Comparison of ENCODE assay signal across 8 mouse cellular contexts in the genomic region with DNA sequence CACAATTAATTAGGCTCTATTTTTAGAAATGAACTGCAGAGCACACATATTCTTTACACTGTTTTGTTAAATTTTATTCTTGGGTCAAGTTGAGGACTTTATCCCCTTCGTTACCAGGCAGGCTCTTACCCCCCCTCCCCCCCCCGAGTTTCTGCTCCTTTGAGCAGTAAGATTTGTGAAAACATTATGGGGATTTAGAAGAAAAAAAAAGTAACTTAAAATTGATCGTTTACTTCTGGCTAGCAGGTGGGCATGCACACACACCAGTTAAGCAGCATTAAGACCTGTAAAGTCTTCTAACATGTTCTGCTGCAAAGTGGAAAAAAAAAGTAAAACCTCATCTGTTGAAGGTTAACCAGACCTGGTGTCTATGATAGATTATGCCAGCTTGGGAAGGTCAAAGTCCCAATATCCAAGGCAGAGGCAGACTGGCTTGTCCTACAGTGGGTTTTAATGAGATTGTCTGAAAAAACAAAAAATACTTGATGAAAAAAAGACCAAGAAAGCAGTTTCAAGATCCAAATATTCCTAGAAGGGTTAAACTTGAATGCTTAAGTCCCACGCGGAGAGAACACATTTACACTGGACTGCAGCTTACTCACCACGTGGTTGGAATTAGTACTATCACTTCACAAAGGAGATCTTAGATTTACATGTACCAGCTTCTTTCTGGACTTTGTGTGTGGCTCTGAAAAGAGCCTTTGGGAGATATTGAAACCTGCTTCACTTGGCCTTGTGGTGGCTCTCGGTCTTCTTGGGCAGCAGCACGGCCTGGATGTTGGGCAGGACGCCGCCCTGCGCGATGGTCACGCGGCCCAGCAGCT. TPM values are rescaled to one million over a fixed set of nuclear protein-coding genes. Genes with fewer than 3 reads are reported as not detected.
DNase-seq lines count a peak whose midpoint lies in the region; ATAC-seq and TF ChIP-seq lines count a peak whose summit lies in the region.

No protein-coding gene starts in this region.

- H3K4me3 ChIP-seq in left cerebral cortex, adult 2 months, result peak overlapping the region; percentile 34
- peak overlapping the region; percentile 43 for H3K4me3 ChIP-seq in midbrain, embryonic 13.5 days (replicated peaks)

- peaks cover 19% of the 10 kb centered on the region for H3K4me1 ChIP-seq in midbrain, embryonic 13.5 days (replicated peaks)

- under 1% methylated on average over 14 of the region's 14 CpGs for WGBS in midbrain, embryonic 13.5 days

- no peaks in the 10 kb centered on the region for H3K36me3 ChIP-seq in midbrain, embryonic 13.5 days

- H3K4me2 ChIP-seq in midbrain, embryonic 13.5 days (replicated peaks), result peak overlapping the region; percentile 70

- intact Hi-C loops in left cerebral cortex, adult 2 months (cut with DNase I), result loop anchor here (10.0 kb wide), 1 partner anchor 210 kb away; no protein-coding TSS in a partner anchor

- DNase-seq in left cerebral cortex, adult 2 months (ENCODE audit: extremely low spot score in 1 of 2, low spot score in 2 of 2), result no peak
- DNase-seq in left cerebral cortex, adult 8-10 months (ENCODE audit: low spot score in 2 of 2), result no peak
- peak; percentile 76 for DNase-seq in embryo, embryonic 10.5 days (ENCODE audit: low spot score)
- peak; percentile 30 for DNase-seq in kidney, adult 18-20 months
- DNase-seq in urinary bladder, postnatal 36 days (ENCODE audit: low spot score in 2 of 2), result no peak
- no peak for DNase-seq in cerebellum, adult 9-10 months

- no peak for ATAC-seq in midbrain, embryonic 13.5 days
- ATAC-seq in monocyte, adult 5-6 weeks (replicated peaks; ENCODE audit: insufficient number of reproducible peaks, low FRiP score, low TSS enrichment, poor library complexity, severe bottlenecking), result no peak

- no peak overlapping the region for H3K27ac ChIP-seq in left cerebral cortex, adult 2 months
- no peak overlapping the region for H3K27ac ChIP-seq in midbrain, embryonic 13.5 days

- H3K27me3 ChIP-seq in midbrain, embryonic 13.5 days, result no peaks in the 10 kb centered on the region

- H3K9ac ChIP-seq in midbrain, embryonic 13.5 days (replicated peaks), result peak overlapping the region; percentile 54

- H3K9me3 ChIP-seq in midbrain, embryonic 13.5 days, result no peaks in the 10 kb centered on the region

- TF ChIP-seq CTCF in left cerebral cortex, adult 2 months (IDR thresholded peaks at IDR 0.05), result no peak

RNA-seq across cellular contexts. Expression of a gene that starts 0.7 kb away (rescaled TPM):
- total RNA-seq in left cerebral cortex, adult 2 months (2021), result 10 to 100 TPM; 18.8 to 25.6 TPM
- total RNA-seq in left cerebral cortex, adult 8-10 months (2022), result 10 to 100 TPM in 3 of 4 experiments, not detected in 1; 15.3 to 27.1 (median 22.8) TPM
- polyA plus RNA-seq in midbrain, embryonic 13.5 days (2015; fragmentation: Nextera tagmentation; extraction: Ambion mirVana), result 6.2 TPM in 1 of 2 replicates, not detected in the other
- 11.3 to 37.5 TPM in 2 of 3 replicates, not detected in the other for total RNA-seq in monocyte, adult 5-6 weeks (2017)

RNA-seq across cellular contexts. Expression of a gene that starts 1.0 kb away (rescaled TPM):
- 10 to 100 TPM; 12.2 to 13.5 TPM for total RNA-seq in left cerebral cortex, adult 2 months (2021)
- 10 to 100 TPM in 3 of 4 experiments, 1 to 10 TPM in 1; 3.0 to 13.9 (median 10.7) TPM for total RNA-seq in left cerebral cortex, adult 8-10 months (2022)
- polyA plus RNA-seq in midbrain, embryonic 13.5 days (2015; fragmentation: Nextera tagmentation; extraction: Ambion mirVana), result 4.0 and 5.5 TPM in 2 replicates
- total RNA-seq in monocyte, adult 5-6 weeks (2017), result 6.8 to 12.3 TPM (median 11.3 TPM) in 3 replicates

RNA-seq across cellular contexts. Expression of a gene that starts 6.5 kb away (rescaled TPM):
- 10 to 100 TPM; 58.2 to 75.2 TPM for total RNA-seq in left cerebral cortex, adult 2 months (2021)
- 10 to 100 TPM; 62.0 to 71.0 (median 68.4) TPM for total RNA-seq in left cerebral cortex, adult 8-10 months (2022)
- polyA plus RNA-seq in midbrain, embryonic 13.5 days (2015; fragmentation: Nextera tagmentation; extraction: Ambion mirVana), result 18.1 and 20.1 TPM in 2 replicates
- 13.3 to 29.5 TPM (median 23.6 TPM) in 3 replicates for total RNA-seq in monocyte, adult 5-6 weeks (2017)

RNA-seq across cellular contexts. Expression of a gene that starts 8.1 kb away (rescaled TPM):
- total RNA-seq in left cerebral cortex, adult 2 months (2021), result 1 to 10 TPM; 8.1 to 9.2 TPM
- 10 to 100 TPM in 3 of 4 experiments, 1 to 10 TPM in 1; 9.0 to 26.2 (median 21.0) TPM for total RNA-seq in left cerebral cortex, adult 8-10 months (2022)
- 17.7 and 21.2 TPM in 2 replicates for polyA plus RNA-seq in midbrain, embryonic 13.5 days (2015; fragmentation: Nextera tagmentation; extraction: Ambion mirVana)
- 17.4 to 59.7 TPM in 2 of 3 replicates, not detected in the other for total RNA-seq in monocyte, adult 5-6 weeks (2017)

RNA-seq across cellular contexts. Expression of a gene that starts 8.4 kb away (rescaled TPM):
- total RNA-seq in left cerebral cortex, adult 2 months (2021), result 10 to 100 TPM in 1 of 2 experiments, 1 to 10 TPM in 1; 9.4 to 12.9 TPM
- 10 to 100 TPM in 2 of 4 experiments, 1 to 10 TPM in 2; 7.2 to 11.6 (median 10.4) TPM for total RNA-seq in left cerebral cortex, adult 8-10 months (2022)
- 7.6 and 8.3 TPM in 2 replicates for polyA plus RNA-seq in midbrain, embryonic 13.5 days (2015; fragmentation: Nextera tagmentation; extraction: Ambion mirVana)
- 7.1 to 19.9 TPM in 2 of 3 replicates, not detected in the other for total RNA-seq in monocyte, adult 5-6 weeks (2017)

Comparison
In these comparisons a context has a peak if more than half of its experiments do, and no peak if none do; other contexts are left out.
1. DNase-seq: peak in embryo, embryonic 10.5 days (single experiment) and kidney, adult 18-20 months (single experiment); none in left cerebral cortex, adult 2 months (0 of 2), left cerebral cortex, adult 8-10 months (0 of 2), urinary bladder, postnatal 36 days (0 of 2) and cerebellum, adult 9-10 months (single experiment).